Mouse (Mus musculus) MEL (cell line): ENCODE measurements around the gene Gm826.

Experiments
- CTCF ChIP-seq, 3 experiments: IDR thresholded peaks in 2 of 3; conservative IDR thresholded peaks in 1 of 3; 2 replicates each; pipeline ENCODE4 v1.5.1; 2011 to 2012; ENCODE audit warnings: low read length in 3 of 3, low read depth in 2 of 3, mild to moderate bottlenecking in 2 of 3, improper control_type of control experiment in 1 of 3, inconsistent platforms in 1 of 3, mixed read lengths in 1 of 3, moderate library complexity in 1 of 3; ENCODE audit not compliant: control insufficient read depth in 1 of 3, insufficient read depth in 1 of 3, poor library complexity in 1 of 3, severe bottlenecking in 1 of 3
- KAT2A ChIP-seq: conservative IDR thresholded peaks from 2 replicates; pipeline ENCODE4 v1.6.1; 2012; ENCODE audit warnings: low read depth, low read length, improper control_type of control experiment, inconsistent platforms
- MAX ChIP-seq: IDR thresholded peaks from 2 replicates; pipeline ENCODE4 v1.6.1; 2011; ENCODE audit warnings: low read length, improper control_type of control experiment
- NELFE ChIP-seq: IDR thresholded peaks from 2 replicates; pipeline ENCODE4 v1.6.1; 2011; ENCODE audit warnings: low read depth, low read length, improper control_type of control experiment
- POLR2A ChIP-seq, 2 experiments: IDR thresholded peaks; 2 replicates each; pipeline ENCODE4 v1.6.1; 2011 to 2012; ENCODE audit warnings: low read length in 2 of 2, mild to moderate bottlenecking in 2 of 2, control low read depth in 1 of 2, improper control_type of control experiment in 1 of 2, low read depth in 1 of 2, moderate library complexity in 1 of 2; ENCODE audit not compliant: control insufficient read depth in 1 of 2, insufficient read depth in 1 of 2, poor library complexity in 1 of 2
- POLR2AphosphoS5 ChIP-seq: IDR thresholded peaks from 2 replicates; pipeline ENCODE4 v1.6.1; 2012; ENCODE audit warnings: low read depth, borderline replicate concordance, mild to moderate bottlenecking, inconsistent platforms, low read length, moderate library complexity, mixed read lengths
- RCOR1 ChIP-seq: IDR thresholded peaks from 2 replicates; pipeline ENCODE4 v1.6.1; 2012; ENCODE audit warnings: low read depth, mild to moderate bottlenecking, inconsistent platforms, low read length, improper control_type of control experiment
- SIN3A ChIP-seq: IDR thresholded peaks from 2 replicates; pipeline ENCODE4 v1.6.1; 2012; ENCODE audit warnings: low read length, improper control_type of control experiment, inconsistent platforms
- TAL1 ChIP-seq: IDR thresholded peaks from 2 replicates; pipeline ENCODE4 v1.6.1; 2012; ENCODE audit warnings: mild to moderate bottlenecking, inconsistent platforms, low read length, moderate library complexity, mixed read lengths
- TCF12 ChIP-seq: IDR thresholded peaks from 2 replicates; pipeline ENCODE4 v1.6.1; 2014; ENCODE audit warnings: low read depth, mild to moderate bottlenecking, inconsistent platforms, low read length, improper control_type of control experiment, moderate library complexity
- USF1 ChIP-seq: IDR thresholded peaks from 2 replicates; pipeline ENCODE4 v1.6.1; 2014; ENCODE audit warnings: low read depth, mild to moderate bottlenecking, inconsistent platforms, low read length, improper control_type of control experiment, moderate library complexity
- ZMIZ1 ChIP-seq: IDR thresholded peaks from 2 replicates; pipeline ENCODE4 v1.6.1; 2012; ENCODE audit warnings: low read depth, mild to moderate bottlenecking, inconsistent platforms, low read length, improper control_type of control experiment, moderate library complexity

DNA sequence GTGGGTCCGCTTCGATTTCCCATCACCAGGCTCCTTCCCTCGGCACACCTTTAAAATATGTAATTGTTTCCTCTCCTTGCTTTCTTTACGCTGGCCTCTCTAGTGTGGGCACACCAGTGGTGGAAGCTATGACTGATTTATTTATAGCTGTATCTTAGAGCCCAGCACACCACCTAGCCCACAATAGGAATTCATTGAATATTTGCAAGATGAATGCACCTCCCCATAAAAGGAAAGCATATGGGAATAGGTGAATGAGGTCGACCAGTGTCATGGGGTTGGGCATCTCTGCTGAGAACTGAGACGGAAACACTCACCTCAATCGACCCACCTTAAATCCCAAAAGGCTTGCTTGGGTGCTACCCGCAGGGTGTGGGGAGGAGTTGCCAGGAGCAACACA lies 70.1 kb downstream of the Gm826 start:
- no peak for TF ChIP-seq POLR2AphosphoS5
- TF ChIP-seq MAX: no peak
- TF ChIP-seq NELFE: no peak
- no peak for TF ChIP-seq POLR2A (IDR thresholded peaks at IDR 0.05; ENCODE audit: control insufficient read depth in 1 of 2, insufficient read depth in 1 of 2, low read depth in 1 of 2, low read length in 2 of 2, poor library complexity in 1 of 2)
- no peak for TF ChIP-seq CTCF (IDR thresholded peaks at IDR 0.05 in 2 of 3, conservative IDR thresholded peaks at IDR 0.05 in 1 of 3; ENCODE audit: control insufficient read depth in 1 of 3, insufficient read depth in 1 of 3, low read depth in 2 of 3, low read length in 3 of 3, poor library complexity in 1 of 3, severe bottlenecking in 1 of 3)
- TF ChIP-seq TCF12: no peak
- no peak for TF ChIP-seq KAT2A
- no peak for TF ChIP-seq RCOR1
- no peak for TF ChIP-seq ZMIZ1
- no peak for TF ChIP-seq SIN3A
- no peak for TF ChIP-seq USF1
- no peak for TF ChIP-seq TAL1
